Mouse (Mus musculus): ENCODE measurements at regions not wholly inside any gene's neighbourhood (a gene's known extent, or its start where the extent isn't known, plus 50 kb on each side); places are given as distances from the start of the nearest gene placed in this dataset.

GRCm38 (mm10) chr13:113440137-113440536 is 147.2 kb downstream of the BC067074 start:
- TF ChIP-seq POLR2A (IDR thresholded peaks at IDR 0.05; ENCODE audit: low read depth, low read length), result no peak
- TF ChIP-seq CTCF (IDR thresholded peaks at IDR 0.05; ENCODE audit: extremely low read depth, insufficient read depth, insufficient read length, insufficient replicate concordance), result no peak
- H3K27me3 ChIP-seq (ENCODE audit: control insufficient read depth, insufficient read depth, low read length), result no peaks in the 10 kb centered on the region
- H3K36me3 ChIP-seq (ENCODE audit: control insufficient read depth, insufficient read depth, low read length), result no peaks in the 10 kb centered on the region
- H3K4me3 ChIP-seq (ENCODE audit: extremely low read depth, insufficient read depth, insufficient read length), result no peak overlapping the region
- H3K27ac ChIP-seq (ENCODE audit: insufficient read depth, low read length), result no peak overlapping the region
- no peaks in the 10 kb centered on the region; the same call in 1 of the 2 replicates for H3K4me1 ChIP-seq (ENCODE audit: control insufficient read depth, insufficient read depth, insufficient read length)
- no peak for DNase-seq (ENCODE audit: low read depth in 1 of 2, low spot score in 2 of 2)
- WGBS, result 89% methylated on average over 5 of the region's 5 CpGs

DNA sequence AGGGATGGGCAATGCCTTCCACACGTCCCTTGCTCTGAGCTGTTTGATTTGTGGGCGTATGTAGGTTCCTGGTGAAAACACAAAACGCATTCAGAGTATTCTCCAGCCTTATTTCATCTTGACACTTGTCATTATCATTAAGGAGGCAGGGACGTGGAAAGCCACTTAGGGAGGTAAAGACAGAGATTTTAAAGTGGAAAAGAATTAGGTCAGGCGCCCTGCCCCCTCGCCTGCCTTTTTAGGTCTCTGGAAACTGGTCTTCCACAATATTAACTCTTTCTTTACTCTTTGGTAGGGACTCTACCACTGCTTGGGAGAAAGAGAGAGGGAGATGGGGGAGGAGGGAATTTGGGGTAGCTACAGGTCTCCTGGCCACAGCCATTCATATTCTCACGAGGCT is 146.6 kb downstream of the BC067074 start:
- H3K27me3 ChIP-seq (ENCODE audit: control insufficient read depth, insufficient read depth, low read length), result no peaks in the 10 kb centered on the region
- no peaks in the 10 kb centered on the region; the same call in 1 of the 2 replicates for H3K4me1 ChIP-seq (ENCODE audit: control insufficient read depth, insufficient read depth, insufficient read length)
- no peak for TF ChIP-seq POLR2A (IDR thresholded peaks at IDR 0.05; ENCODE audit: low read depth, low read length)
- TF ChIP-seq CTCF (IDR thresholded peaks at IDR 0.05; ENCODE audit: extremely low read depth, insufficient read depth, insufficient read length, insufficient replicate concordance), result no peak
- no peak overlapping the region for H3K4me3 ChIP-seq (ENCODE audit: extremely low read depth, insufficient read depth, insufficient read length)
- H3K27ac ChIP-seq (ENCODE audit: insufficient read depth, low read length), result no peak overlapping the region
- no peak for DNase-seq (ENCODE audit: low read depth in 1 of 2, low spot score in 2 of 2)
- H3K36me3 ChIP-seq (ENCODE audit: control insufficient read depth, insufficient read depth, low read length), result no peaks in the 10 kb centered on the region
- WGBS, result 75% methylated on average over 7 of the region's 7 CpGs

GRCm38 (mm10) chr13:113438872-113439271 is 145.9 kb downstream of the BC067074 start:
- WGBS, result 49% methylated on average over 2 of the region's 2 CpGs
- no peak overlapping the region for H3K4me3 ChIP-seq (ENCODE audit: extremely low read depth, insufficient read depth, insufficient read length)

GRCm38 (mm10) chr13:113436288-113436687 is 143.3 kb downstream of the BC067074 start:
- DNase-seq (ENCODE audit: low read depth in 1 of 2, low spot score in 2 of 2), result no peak
- TF ChIP-seq CTCF (IDR thresholded peaks at IDR 0.05; ENCODE audit: extremely low read depth, insufficient read depth, insufficient read length, insufficient replicate concordance) (no peak), POLR2A (IDR thresholded peaks at IDR 0.05; ENCODE audit: low read depth, low read length) (no peak)
- Histone ChIP-seq H3K36me3 (ENCODE audit: control insufficient read depth, insufficient read depth, low read length) (no peaks in the 10 kb centered on the region), H3K4me1 (ENCODE audit: control insufficient read depth, insufficient read depth, insufficient read length) (no peaks in the 10 kb centered on the region; the same call in 1 of the 2 replicates), H3K4me3 (ENCODE audit: extremely low read depth, insufficient read depth, insufficient read length) (no peak overlapping the region), H3K27me3 (ENCODE audit: control insufficient read depth, insufficient read depth, low read length) (no peaks in the 10 kb centered on the region), H3K27ac (ENCODE audit: insufficient read depth, low read length) (no peak overlapping the region)
- WGBS, result 77% methylated on average over 3 of the region's 3 CpGs

More at GRCm38 (mm10) chr13:113438872-113439271, 145.9 kb downstream of the BC067074 start:
- TF ChIP-seq CTCF (IDR thresholded peaks at IDR 0.05; ENCODE audit: extremely low read depth, insufficient read depth, insufficient read length, insufficient replicate concordance) (no peak), POLR2A (IDR thresholded peaks at IDR 0.05; ENCODE audit: low read depth, low read length) (no peak)
- no peak overlapping the region for H3K27ac ChIP-seq (ENCODE audit: insufficient read depth, low read length)
- no peak for DNase-seq (ENCODE audit: low read depth in 1 of 2, low spot score in 2 of 2)
- H3K36me3 ChIP-seq (ENCODE audit: control insufficient read depth, insufficient read depth, low read length), result no peaks in the 10 kb centered on the region
- H3K27me3 ChIP-seq (ENCODE audit: control insufficient read depth, insufficient read depth, low read length), result no peaks in the 10 kb centered on the region
- no peaks in the 10 kb centered on the region; the same call in 1 of the 2 replicates for H3K4me1 ChIP-seq (ENCODE audit: control insufficient read depth, insufficient read depth, insufficient read length)

GRCm38 (mm10) chr13:113435117-113435516 is 142.2 kb downstream of the BC067074 start:
- Histone ChIP-seq H3K27me3 (ENCODE audit: control insufficient read depth, insufficient read depth, low read length) (no peaks in the 10 kb centered on the region), H3K27ac (ENCODE audit: insufficient read depth, low read length) (no peak overlapping the region), H3K4me1 (ENCODE audit: control insufficient read depth, insufficient read depth, insufficient read length) (no peaks in the 10 kb centered on the region; the same call in 1 of the 2 replicates), H3K36me3 (ENCODE audit: control insufficient read depth, insufficient read depth, low read length) (no peaks in the 10 kb centered on the region), H3K4me3 (ENCODE audit: extremely low read depth, insufficient read depth, insufficient read length) (no peak overlapping the region)
- DNase-seq (ENCODE audit: low read depth in 1 of 2, low spot score in 2 of 2), result no peak
- no peak for TF ChIP-seq POLR2A (IDR thresholded peaks at IDR 0.05; ENCODE audit: low read depth, low read length)
- no peak for TF ChIP-seq CTCF (IDR thresholded peaks at IDR 0.05; ENCODE audit: extremely low read depth, insufficient read depth, insufficient read length, insufficient replicate concordance)
- 60% methylated on average over 4 of the region's 4 CpGs for WGBS

DNA sequence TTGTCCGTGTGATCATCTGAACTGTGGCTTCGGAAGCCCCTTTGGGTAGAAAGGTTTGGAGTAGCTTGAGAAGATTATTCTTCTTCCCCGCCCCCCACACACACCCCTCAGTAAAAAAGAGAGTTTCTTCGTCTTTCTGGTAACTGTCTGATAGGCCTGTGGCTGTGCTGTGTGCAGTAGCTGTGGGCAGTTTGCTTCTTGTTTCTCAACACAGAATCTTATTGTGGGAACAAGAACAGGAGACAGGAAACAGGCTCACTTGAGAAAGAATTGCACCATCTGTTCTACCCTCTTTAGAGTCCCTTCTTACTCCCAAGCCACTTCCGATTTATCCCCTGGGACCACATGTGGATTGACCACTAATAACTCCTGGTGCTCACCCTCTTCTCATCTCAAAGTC is 140.5 kb downstream of the BC067074 start:
- H3K4me3 ChIP-seq (ENCODE audit: extremely low read depth, insufficient read depth, insufficient read length), result no peak overlapping the region
- 26% methylated on average over 5 of the region's 5 CpGs for WGBS
- no peaks in the 10 kb centered on the region; the same call in 1 of the 2 replicates for H3K4me1 ChIP-seq (ENCODE audit: control insufficient read depth, insufficient read depth, insufficient read length)
- H3K27me3 ChIP-seq (ENCODE audit: control insufficient read depth, insufficient read depth, low read length), result no peaks in the 10 kb centered on the region
- no peak for DNase-seq (ENCODE audit: low read depth in 1 of 2, low spot score in 2 of 2)
- H3K27ac ChIP-seq (ENCODE audit: insufficient read depth, low read length), result peak overlapping the region; percentile 66
- no peak for TF ChIP-seq POLR2A (IDR thresholded peaks at IDR 0.05; ENCODE audit: low read depth, low read length)
- H3K36me3 ChIP-seq (ENCODE audit: control insufficient read depth, insufficient read depth, low read length), result no peaks in the 10 kb centered on the region

- no peaks in the 10 kb centered on the region for H3K36me3 ChIP-seq (ENCODE audit: control insufficient read depth, insufficient read depth, low read length)
- no peak for DNase-seq (ENCODE audit: low read depth in 1 of 2, low spot score in 2 of 2)
- no peaks in the 10 kb centered on the region for H3K4me1 ChIP-seq (ENCODE audit: control insufficient read depth, insufficient read depth, insufficient read length)
- no peak overlapping the region for H3K4me3 ChIP-seq (ENCODE audit: extremely low read depth, insufficient read depth, insufficient read length)
- 45% methylated on average over 3 of the region's 3 CpGs for whole genome bisulfite sequencing
- TF ChIP-seq CTCF (IDR thresholded peaks at IDR 0.05; ENCODE audit: extremely low read depth, insufficient read depth, insufficient read length, insufficient replicate concordance), result peak; percentile 9; the same call in 1 of the 2 replicates
- TF ChIP-seq POLR2A (IDR thresholded peaks at IDR 0.05; ENCODE audit: low read depth, low read length), result no peak
- no peaks in the 10 kb centered on the region for H3K27me3 ChIP-seq (ENCODE audit: control insufficient read depth, insufficient read depth, low read length)
- no peak overlapping the region for H3K27ac ChIP-seq (ENCODE audit: insufficient read depth, low read length)
Measured at GRCm38 (mm10) chr13:113429615-113430014, 136.7 kb downstream of the BC067074 start.
